8 mouse cellular contexts compared by ENCODE assay signal in the genomic region with DNA sequence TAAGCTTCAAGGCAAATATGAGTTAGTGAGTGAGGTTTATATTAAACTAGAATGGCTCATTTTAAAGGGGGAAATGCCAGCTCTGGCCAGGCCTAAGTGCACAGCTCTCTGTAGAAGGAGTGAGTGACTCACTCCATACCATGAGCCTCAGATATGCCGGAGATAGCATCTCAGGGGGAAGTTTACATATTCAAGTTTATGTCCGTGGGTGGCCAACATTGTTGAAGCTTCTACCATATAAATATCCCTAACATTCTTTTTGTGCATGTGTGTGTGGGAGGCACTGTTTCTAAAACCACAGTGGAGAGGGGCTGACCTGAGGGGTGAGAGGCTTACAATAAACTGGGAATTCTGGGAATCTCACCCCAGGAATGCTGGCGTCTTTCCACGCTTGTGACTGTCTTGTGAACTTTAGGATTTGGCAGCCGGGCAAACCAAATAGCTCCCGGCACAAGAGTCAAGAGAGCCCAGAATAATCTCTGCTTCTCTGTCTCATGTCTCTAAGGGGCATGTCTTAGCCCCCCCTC. TPM values are rescaled to one million over a fixed set of nuclear protein-coding genes. Genes with fewer than 3 reads are reported as not detected.
DNase-seq lines count a peak whose midpoint lies in the region; ATAC-seq and TF ChIP-seq lines count a peak whose summit lies in the region.

No protein-coding gene starts in this region.

- H3K36me3 ChIP-seq in lung, embryonic 16.5 days (ENCODE audit: control insufficient read depth, insufficient read depth, low read length) = no peaks in the 10 kb centered on the region

- no peak for TF ChIP-seq POLR2A in lung, adult 2 months (IDR thresholded peaks at IDR 0.05; ENCODE audit: borderline replicate concordance, extremely low read depth, low read depth, low read length)

- H3K4me2 ChIP-seq in lung, embryonic 16.5 days (ENCODE audit: low read depth, low read length) = peak overlapping the region; percentile 20; the same call in 1 of the 2 replicates

- peak; percentile 84 for ATAC-seq in lung, embryonic 16.5 days (ENCODE audit: low read depth)

- peak overlapping the region; percentile 96 for H3K27ac ChIP-seq in lung, embryonic 16.5 days (ENCODE audit: low read length)

- H3K9me3 ChIP-seq in lung, embryonic 16.5 days (ENCODE audit: control insufficient read depth, low read length) = no peaks in the 10 kb centered on the region

- no peak for TF ChIP-seq CTCF in lung, adult 2 months (IDR thresholded peaks at IDR 0.05; ENCODE audit: insufficient read depth, low read length)

- H3K9ac ChIP-seq in lung, embryonic 16.5 days (ENCODE audit: low read length) = peak overlapping the region; percentile 45; the same call in 1 of the 2 replicates

- H3K4me3 ChIP-seq in lung, embryonic 16.5 days (ENCODE audit: low read length) = no peak overlapping the region
- H3K4me3 ChIP-seq in lung, adult 2 months (replicated peaks; ENCODE audit: extremely low read depth, low read depth, low read length) = no peak overlapping the region

- H3K27me3 ChIP-seq in lung, embryonic 16.5 days (ENCODE audit: control insufficient read depth, insufficient read depth, low read depth, low read length) = no peaks in the 10 kb centered on the region

- DNase-seq in lung, adult 2 months = no peak
- peak; percentile 89 for DNase-seq in gonadal fat pad, adult 2 months (ENCODE audit: low read depth)
- peak; percentile 72 to 78 for DNase-seq in kidney, postnatal 25 days
- DNase-seq in ovary, postnatal 14 days (ENCODE audit: low spot score) = peak; percentile 25
- DNase-seq in adrenal gland, postnatal 14 days = no peak
- DNase-seq in thymus, adult 18-20 months = no peak
- no peak for DNase-seq in urinary bladder, adult 2 months (ENCODE audit: low spot score)

- H3K4me1 ChIP-seq in lung, embryonic 16.5 days (replicated peaks; ENCODE audit: control insufficient read depth, insufficient read depth, low read length) = peaks cover 42% of the 10 kb centered on the region
- peaks cover 3% of the 10 kb centered on the region; the same call in 1 of the 2 replicates for H3K4me1 ChIP-seq in lung, adult 2 months (ENCODE audit: control insufficient read depth, insufficient read depth, low read length)

- WGBS in lung, embryonic 16.5 days = 2% methylated on average over 6 of the region's 6 CpGs
- WGBS in lung, adult 2 months = 20% methylated on average over 6 of the region's 6 CpGs

RNA-seq across cellular contexts. Expression of a gene that starts 13.7 kb away (rescaled TPM):
- polyA plus RNA-seq in lung, embryonic 16.5 days (2015; fragmentation: Nextera tagmentation; extraction: Ambion mirVana) = 6.0 and 7.0 TPM in 2 replicates
- polyA plus RNA-seq in lung, adult 2 months (2012; rRNA removed) = 7.4 and 10.9 TPM in 2 replicates
- polyA plus RNA-seq in gonadal fat pad, adult 2 months (2012; rRNA removed) = 10.1 and 12.0 TPM in 2 replicates
- 19.1 and 20.8 TPM in 2 replicates for total RNA-seq in adrenal gland, postnatal 14 days (2021)
- 15.0 and 17.1 TPM in 2 replicates for polyA plus RNA-seq in urinary bladder, adult 2 months (2012; rRNA removed)

RNA-seq across cellular contexts. Expression of a gene that starts 43.1 kb away (rescaled TPM):
- 612 and 687 TPM in 2 replicates for polyA plus RNA-seq in lung, embryonic 16.5 days (2015; fragmentation: Nextera tagmentation; extraction: Ambion mirVana)
- polyA plus RNA-seq in lung, adult 2 months (2012; rRNA removed) = 31.1 and 36.3 TPM in 2 replicates
- polyA plus RNA-seq in gonadal fat pad, adult 2 months (2012; rRNA removed) = 59.1 and 75.4 TPM in 2 replicates
- 291 and 304 TPM in 2 replicates for total RNA-seq in adrenal gland, postnatal 14 days (2021)
- polyA plus RNA-seq in urinary bladder, adult 2 months (2012; rRNA removed) = 270 and 343 TPM in 2 replicates

Comparison
In these comparisons a context has a peak if more than half of its experiments do, and no peak if none do; other contexts are left out.
1. DNase-seq: peak in gonadal fat pad, adult 2 months (single experiment), kidney, postnatal 25 days (2 of 2) and ovary, postnatal 14 days (single experiment); none in lung, adult 2 months (single experiment), adrenal gland, postnatal 14 days (single experiment), thymus, adult 18-20 months (0 of 2) and urinary bladder, adult 2 months (single experiment).